Mouse (Mus musculus) v-Abl transformed pro-B cells (cell line): Measurements from ENCODE around the gene Phf21b.

Experiments used
- in situ Hi-C, 2 experiments: fragments of 400-800 bp; cut with MboI; formaldehyde crosslinking; loops; one replicate each; pipeline ENCODE4 v1.15.1; 2025; ENCODE audit not compliant: unreplicated experiment in 2 of 2

Gene Phf21b

GRCm38 (mm10) chr15:84784812-84785211, 71.0 kb downstream of the Phf21b start:
- in situ Hi-C loops, result no loop called here

GRCm38 (mm10) chr15:84778587-84778986, 77.3 kb downstream of the Phf21b start:
- in situ Hi-C loops, result no loop called here

GRCm38 (mm10) chr15:84775421-84776174, 80.3 kb downstream of the Phf21b start:
- in situ Hi-C loops, result no loop called here

- in situ Hi-C loops, result loop anchor here in 1 of 2 experiments (25.0 kb wide), 1 partner anchor 465 kb away; no protein-coding TSS in a partner anchor
Measured at GRCm38 (mm10) chr15:84772191-84773111, 83.4 kb downstream of the Phf21b start.

- in situ Hi-C loops, result loop anchor here in 1 of 2 experiments (25.0 kb wide), 1 partner anchor 468 kb away; no protein-coding TSS in a partner anchor
Measured at GRCm38 (mm10) chr15:84769641-84770341, 86.1 kb downstream of the Phf21b start.

GRCm38 (mm10) chr15:84768531-84768930, 87.3 kb downstream of the Phf21b start:
- in situ Hi-C loops, result loop anchor here in 1 of 2 experiments (25.0 kb wide), 1 partner anchor 469 kb away; no protein-coding TSS in a partner anchor

GRCm38 (mm10) chr15:84766621-84767020, 89.2 kb downstream of the Phf21b start:
- in situ Hi-C loops, result loop anchor here in 1 of 2 experiments (25.0 kb wide), 1 partner anchor 471 kb away; no protein-coding TSS in a partner anchor

- in situ Hi-C loops, result loop anchor here in 1 of 2 experiments (25.0 kb wide), 1 partner anchor 474 kb away; no protein-coding TSS in a partner anchor
Measured at GRCm38 (mm10) chr15:84763423-84763812, 92.4 kb downstream of the Phf21b start.

- in situ Hi-C loops, result loop anchor here in 1 of 2 experiments (25.0 kb wide), 1 partner anchor 474 kb away; no protein-coding TSS in a partner anchor
Measured at GRCm38 (mm10) chr15:84762712-84763422, 93.0 kb downstream of the Phf21b start.

- in situ Hi-C loops, result loop anchor here (5.0 to 25.0 kb wide), 8 partner anchors 81 to 479 kb away; partner anchors contain the start of genes Gm29666 (in 1 of the 2) and Nup50 (in 1 of the 2)
Measured at GRCm38 (mm10) chr15:84758493-84758892, 97.4 kb downstream of the Phf21b start.

GRCm38 (mm10) chr15:84756426-84756825, 99.4 kb downstream of the Phf21b start:
- in situ Hi-C loops, result loop anchor here (5.0 to 25.0 kb wide), 8 partner anchors 79 to 481 kb away; partner anchors contain the start of genes Gm29666 (in 1 of the 2) and Nup50 (in 1 of the 2)

GRCm38 (mm10) chr15:84754987-84755386, 100.9 kb downstream of the Phf21b start:
- in situ Hi-C loops, result loop anchor here (5.0 to 25.0 kb wide), 8 partner anchors 78 to 482 kb away; partner anchors contain the start of genes Gm29666 (in 1 of the 2) and Nup50 (in 1 of the 2)

GRCm38 (mm10) chr15:84745831-84746230, 110.0 kb downstream of the Phf21b start:
- in situ Hi-C loops, result no loop called here

GRCm38 (mm10) chr15:84744308-84744707, 111.5 kb downstream of the Phf21b start:
- in situ Hi-C loops, result no loop called here

- in situ Hi-C loops, result no loop called here
Measured at GRCm38 (mm10) chr15:84743347-84743746, 112.5 kb downstream of the Phf21b start.

GRCm38 (mm10) chr15:84741573-84741972, 114.3 kb downstream of the Phf21b start:
- in situ Hi-C loops, result no loop called here

GRCm38 (mm10) chr15:84738246-84738645, 117.6 kb downstream of the Phf21b start:
- in situ Hi-C loops, result no loop called here

- in situ Hi-C loops, result no loop called here
Measured at GRCm38 (mm10) chr15:84736994-84737346, 118.9 kb downstream of the Phf21b start.

GRCm38 (mm10) chr15:84736346-84736993, 119.4 kb downstream of the Phf21b start:
- in situ Hi-C loops, result no loop called here
